Mouse (Mus musculus) neural tube, embryonic 15.5 days (tissue): ENCODE measurements around the gene Znhit2. TPM values are rescaled to one million over a fixed set of nuclear protein-coding genes. Genes with fewer than 3 reads are reported as not detected.
"Not testable (repeated sequence)": the region's sequence is repeated elsewhere in the genome, so short reads cannot be mapped to it uniquely, and the experiment has no call there.

Experiments used
- ATAC-seq: fragments of 200-750 bp; cut with Nextera tagmentation; 2 replicates; pipeline ENCODE4 v1.8.0; 2017; ENCODE audit warnings: mild to moderate bottlenecking, moderate TSS enrichment, moderate library complexity; ENCODE audit not compliant: low FRiP score
- H3K27ac ChIP-seq: fragments of 300-500 bp; sonication (generic); replicated peaks from 2 replicates; pipeline ENCODE4 v1.5.1; 2015; ENCODE audit warnings: mild to moderate bottlenecking, inconsistent platforms
- H3K27me3 ChIP-seq: fragments of 300-500 bp; sonication (generic); replicated peaks from 2 replicates; pipeline ENCODE4 v1.6.1; 2015; ENCODE audit warnings: inconsistent platforms
- H3K36me3 ChIP-seq: fragments of 300-500 bp; sonication (generic); 2 replicates; pipeline ENCODE4 v1.6.1; 2015; ENCODE audit warnings: inconsistent platforms
- H3K4me1 ChIP-seq: fragments of 300-500 bp; sonication (generic); 2 replicates; pipeline ENCODE4 v1.6.1; 2015; ENCODE audit warnings: inconsistent platforms
- H3K4me2 ChIP-seq: fragments of 300-500 bp; sonication (generic); 2 replicates; pipeline ENCODE4 v1.6.1; 2015; ENCODE audit warnings: inconsistent platforms, mild to moderate bottlenecking, moderate library complexity
- H3K4me3 ChIP-seq: fragments of 300-500 bp; sonication (generic); replicated peaks from 2 replicates; pipeline ENCODE4 v1.5.1; 2015; ENCODE audit warnings: mild to moderate bottlenecking, inconsistent platforms
- H3K9ac ChIP-seq: fragments of 300-500 bp; sonication (generic); replicated peaks from 2 replicates; pipeline ENCODE4 v1.6.1; 2015; ENCODE audit warnings: mild to moderate bottlenecking, inconsistent platforms
- H3K9me3 ChIP-seq: fragments of 300-500 bp; sonication (generic); replicated peaks from 2 replicates; pipeline ENCODE4 v1.6.1; 2016; ENCODE audit warnings: inconsistent platforms
- WGBS: fragments of 180-500 bp; shearing (Covaris S2); methylation state at CpG from one replicate; pipeline ENCODE4 v1.1.7; 2015; ENCODE audit warnings: mixed read lengths; 5-methylcytosine and 5-hydroxymethylcytosine counted together
- polyA plus RNA-seq: library from polyadenylated mRNA; unstranded; fragments of >200 nt; fragmentation: Nextera tagmentation; extraction: Ambion mirVana; gene quantifications from 2 replicates; pipeline ENCODE4 v1.2.1, GENCODE M21; 2015

The Znhit2 gene
- polyA plus RNA-seq, 1 experiment from 2014 or later, result 30.4 TPM

DNA sequence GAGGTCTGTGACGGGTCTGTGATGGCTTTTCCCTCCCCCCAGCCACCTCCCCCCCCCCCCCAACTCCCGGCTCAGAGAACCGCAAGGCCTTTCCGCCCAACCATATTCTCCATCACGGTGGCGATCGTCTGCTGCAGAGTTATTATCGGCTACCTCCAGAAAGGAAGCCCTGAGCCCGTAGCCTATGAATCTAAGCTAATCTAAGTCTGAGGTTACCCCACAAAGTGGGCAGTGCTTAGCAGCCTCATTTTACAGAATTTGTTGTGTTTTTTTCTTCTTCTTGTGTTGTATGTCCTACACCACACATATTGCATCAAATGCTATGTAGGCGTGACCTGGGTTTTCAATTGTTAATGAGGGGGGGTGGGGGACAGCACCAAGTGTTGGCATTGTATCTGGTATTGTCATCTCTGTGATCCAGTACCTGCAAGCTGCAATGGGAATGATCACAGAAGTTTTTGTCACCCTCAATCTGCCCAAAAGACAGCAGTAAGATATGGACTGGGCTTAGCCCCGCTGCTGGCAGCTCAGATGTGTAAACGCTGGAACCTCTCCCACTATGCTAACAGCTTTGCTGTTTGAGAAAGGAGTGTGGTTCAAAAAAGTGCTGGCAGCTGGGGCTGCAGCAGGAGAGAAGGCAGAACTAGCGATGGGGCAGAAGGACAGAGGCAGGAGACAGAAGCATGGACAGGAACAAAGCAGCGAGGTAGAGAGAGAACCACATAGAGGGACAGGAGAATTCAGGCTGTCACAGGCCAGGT lies 30.3 kb upstream of the Znhit2 start:
- no peak for ATAC-seq
- H3K9me3 ChIP-seq, result no peaks in the 10 kb centered on the region
- no peak overlapping the region for H3K27ac ChIP-seq
- H3K4me2 ChIP-seq, result no peak overlapping the region
- WGBS, result 79% methylated on average over 14 of the region's 14 CpGs
- no peak overlapping the region for H3K9ac ChIP-seq
- no peaks in the 10 kb centered on the region for H3K4me1 ChIP-seq
- H3K4me3 ChIP-seq, result no peak overlapping the region
- H3K36me3 ChIP-seq, result no peaks in the 10 kb centered on the region
- H3K27me3 ChIP-seq, result no peaks in the 10 kb centered on the region

DNA sequence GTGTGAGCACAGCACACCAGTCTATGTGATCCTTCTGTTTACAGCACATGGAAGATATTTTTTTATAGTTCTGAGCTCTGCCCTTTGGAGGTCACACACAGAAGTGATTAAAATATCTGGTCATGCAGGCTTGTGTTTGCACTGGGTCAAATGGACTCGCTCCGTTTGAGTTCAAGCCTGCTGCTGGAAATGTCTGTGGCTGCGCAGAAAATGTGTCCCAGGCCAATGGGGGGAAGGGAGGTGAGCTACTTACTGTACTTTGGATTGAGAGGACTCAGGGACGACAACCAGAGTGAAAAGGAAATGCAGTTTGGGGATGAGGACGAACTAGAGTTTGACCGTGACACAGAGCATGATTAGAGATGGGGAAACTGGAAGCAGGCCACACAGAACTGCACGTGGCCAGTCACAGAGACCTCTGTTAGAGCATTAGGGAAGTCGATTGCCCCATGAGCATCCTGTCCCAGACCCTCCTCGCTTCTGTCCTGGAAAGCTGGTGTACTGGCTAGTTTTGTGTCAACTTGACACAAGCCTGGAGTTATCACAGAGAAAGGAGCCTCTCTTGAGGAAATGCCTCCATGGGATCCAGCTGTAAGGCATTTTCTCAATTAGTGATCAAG lies 24.9 kb upstream of the Znhit2 start:
- ATAC-seq, result no peak
- Histone ChIP-seq H3K4me2 (no peak overlapping the region), H3K9ac (no peak overlapping the region), H3K27ac (no peak overlapping the region), H3K27me3 (no peaks in the 10 kb centered on the region), H3K36me3 (no peaks in the 10 kb centered on the region), H3K9me3 (no peaks in the 10 kb centered on the region), H3K4me1 (no peaks in the 10 kb centered on the region), H3K4me3 (no peak overlapping the region)
- 78% methylated on average over 9 of the region's 9 CpGs for WGBS

DNA sequence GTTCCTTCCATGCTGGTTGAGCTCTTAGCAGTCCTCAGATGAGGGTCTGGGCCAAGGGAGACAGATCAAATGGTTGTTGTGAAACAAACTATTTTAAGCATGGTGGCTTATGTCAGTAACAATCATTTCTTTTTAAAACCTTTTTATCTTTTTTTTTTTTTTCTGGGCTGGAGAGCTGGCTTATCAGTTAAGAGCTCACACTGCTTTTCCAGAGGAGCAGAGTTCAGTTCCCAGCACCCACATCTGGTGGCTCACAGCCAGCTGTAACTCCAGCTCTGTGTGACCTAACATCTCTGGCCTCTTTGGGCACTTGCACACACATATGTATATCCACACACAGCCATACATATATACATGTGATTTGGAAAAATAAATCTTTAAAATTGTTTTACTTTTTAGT lies 23.3 kb upstream of the Znhit2 start:
- Histone ChIP-seq H3K9ac (no peak overlapping the region), H3K27me3 (no peaks in the 10 kb centered on the region), H3K9me3 (no peaks in the 10 kb centered on the region), H3K4me2 (no peak overlapping the region), H3K36me3 (no peaks in the 10 kb centered on the region), H3K4me3 (no peak overlapping the region), H3K27ac (no peak overlapping the region), H3K4me1 (no peaks in the 10 kb centered on the region; the same call in 1 of the 2 replicates)
- no peak for ATAC-seq

DNA sequence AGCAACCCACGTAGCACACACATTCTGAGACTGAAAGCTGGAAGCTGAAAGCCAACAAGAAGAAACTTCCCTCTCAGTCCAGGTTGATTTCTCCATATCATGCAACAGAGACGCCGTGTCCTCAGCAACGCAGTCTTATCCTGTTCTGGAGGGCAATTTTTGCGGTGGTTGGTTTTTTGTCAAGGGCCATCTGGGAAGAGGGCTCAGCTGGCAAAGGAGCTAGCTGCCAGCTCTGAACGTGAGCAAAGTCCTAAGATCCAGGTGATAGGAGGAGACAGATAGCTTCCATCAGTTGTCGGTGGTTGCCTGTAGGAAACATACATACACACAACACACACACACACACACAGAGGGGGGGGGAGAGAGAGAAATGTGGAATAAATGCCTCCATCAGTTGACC lies 22.7 kb upstream of the Znhit2 start:
- no peak overlapping the region for H3K4me3 ChIP-seq
- 81% methylated on average over 7 of the region's 7 CpGs for WGBS
- no peak overlapping the region for H3K9ac ChIP-seq
- no peak overlapping the region for H3K27ac ChIP-seq
- H3K27me3 ChIP-seq, result no peaks in the 10 kb centered on the region
- no peak for ATAC-seq
- no peaks in the 10 kb centered on the region for H3K36me3 ChIP-seq
- no peaks in the 10 kb centered on the region for H3K9me3 ChIP-seq
- no peak overlapping the region for H3K4me2 ChIP-seq
- no peaks in the 10 kb centered on the region; the same call in 1 of the 2 replicates for H3K4me1 ChIP-seq

DNA sequence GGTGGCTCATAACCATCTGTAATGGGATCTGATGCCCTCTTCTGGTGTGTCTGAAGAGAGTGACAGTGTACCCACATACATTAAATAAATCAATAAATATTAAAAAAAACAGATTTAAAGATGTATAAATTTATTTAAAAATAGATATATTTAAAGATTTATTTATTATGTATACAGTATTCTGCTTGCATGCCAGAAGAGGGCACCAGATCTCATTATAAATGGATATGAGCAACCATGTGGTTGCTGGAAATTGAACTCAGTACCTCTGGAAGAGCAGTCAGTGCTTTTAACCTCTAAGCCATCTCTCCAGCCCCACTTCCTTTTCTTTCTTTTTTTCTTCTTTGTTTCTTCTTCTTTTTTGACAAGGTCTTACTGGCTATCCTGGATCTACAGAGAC lies 21.0 kb upstream of the Znhit2 start:
- Histone ChIP-seq H3K4me1 (peaks cover 3% of the 10 kb centered on the region), H3K9ac (no peak overlapping the region), H3K27me3 (no peaks in the 10 kb centered on the region), H3K4me3 (no peak overlapping the region), H3K9me3 (no peaks in the 10 kb centered on the region), H3K27ac (no peak overlapping the region), H3K4me2 (no peak overlapping the region), H3K36me3 (no peaks in the 10 kb centered on the region)
- no peak for ATAC-seq

DNA sequence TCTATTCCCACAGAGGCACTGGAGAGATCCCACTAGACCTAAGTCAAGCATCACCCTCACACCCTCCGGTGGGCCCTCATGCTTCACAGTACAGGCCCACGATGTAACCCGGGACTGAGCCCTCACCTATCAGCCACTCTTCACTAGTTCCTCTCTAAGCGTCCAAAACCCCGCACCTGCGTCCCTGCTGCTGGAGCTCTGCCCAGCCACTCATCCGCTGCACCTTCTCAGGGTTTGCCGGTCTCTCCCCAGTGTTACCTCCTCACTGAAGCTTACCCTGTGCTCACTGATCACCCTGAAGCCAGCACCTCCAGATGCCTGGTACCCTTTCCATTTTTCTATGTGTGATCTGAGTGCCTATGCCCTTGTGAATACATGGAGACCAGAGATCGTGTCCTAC lies 18.7 kb upstream of the Znhit2 start:
- H3K4me1 ChIP-seq, result peaks cover 12% of the 10 kb centered on the region
- ATAC-seq, result no peak
- H3K9me3 ChIP-seq, result no peaks in the 10 kb centered on the region
- no peaks in the 10 kb centered on the region for H3K27me3 ChIP-seq
- WGBS, result 82% methylated on average over 9 of the region's 9 CpGs
- H3K4me3 ChIP-seq, result no peak overlapping the region
- no peaks in the 10 kb centered on the region for H3K36me3 ChIP-seq
- no peak overlapping the region; the same call in 1 of the 2 replicates for H3K9ac ChIP-seq
- H3K27ac ChIP-seq, result no peak overlapping the region
- no peak overlapping the region for H3K4me2 ChIP-seq

DNA sequence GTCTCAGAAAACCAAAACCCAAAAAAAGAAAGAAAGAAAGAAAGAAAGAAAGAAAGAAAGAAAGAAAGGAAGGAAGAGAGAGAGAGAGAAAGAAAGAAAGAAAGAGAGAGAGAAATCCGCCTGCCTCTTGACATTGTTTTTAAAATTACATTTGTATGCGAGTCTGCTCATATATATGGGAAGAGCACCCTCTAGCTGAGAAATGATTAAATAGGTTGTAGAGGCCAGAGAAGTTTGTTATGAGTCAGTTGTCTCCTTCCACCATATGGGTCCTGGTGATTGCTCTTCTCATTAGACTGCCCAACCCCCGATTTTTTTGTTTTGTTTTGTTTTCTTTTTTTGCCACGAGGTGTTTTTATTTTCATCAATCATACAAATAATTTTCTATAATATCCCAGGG lies 16.9 kb upstream of the Znhit2 start:
- not testable (repeated sequence) for H3K27me3 ChIP-seq, H3K9ac ChIP-seq, H3K27ac ChIP-seq, ATAC-seq, H3K4me2 ChIP-seq, H3K9me3 ChIP-seq, H3K36me3 ChIP-seq, H3K4me3 ChIP-seq
- 71% methylated on average over 4 of the region's 4 CpGs for WGBS
- peaks cover 29% of the 10 kb centered on the region for H3K4me1 ChIP-seq

DNA sequence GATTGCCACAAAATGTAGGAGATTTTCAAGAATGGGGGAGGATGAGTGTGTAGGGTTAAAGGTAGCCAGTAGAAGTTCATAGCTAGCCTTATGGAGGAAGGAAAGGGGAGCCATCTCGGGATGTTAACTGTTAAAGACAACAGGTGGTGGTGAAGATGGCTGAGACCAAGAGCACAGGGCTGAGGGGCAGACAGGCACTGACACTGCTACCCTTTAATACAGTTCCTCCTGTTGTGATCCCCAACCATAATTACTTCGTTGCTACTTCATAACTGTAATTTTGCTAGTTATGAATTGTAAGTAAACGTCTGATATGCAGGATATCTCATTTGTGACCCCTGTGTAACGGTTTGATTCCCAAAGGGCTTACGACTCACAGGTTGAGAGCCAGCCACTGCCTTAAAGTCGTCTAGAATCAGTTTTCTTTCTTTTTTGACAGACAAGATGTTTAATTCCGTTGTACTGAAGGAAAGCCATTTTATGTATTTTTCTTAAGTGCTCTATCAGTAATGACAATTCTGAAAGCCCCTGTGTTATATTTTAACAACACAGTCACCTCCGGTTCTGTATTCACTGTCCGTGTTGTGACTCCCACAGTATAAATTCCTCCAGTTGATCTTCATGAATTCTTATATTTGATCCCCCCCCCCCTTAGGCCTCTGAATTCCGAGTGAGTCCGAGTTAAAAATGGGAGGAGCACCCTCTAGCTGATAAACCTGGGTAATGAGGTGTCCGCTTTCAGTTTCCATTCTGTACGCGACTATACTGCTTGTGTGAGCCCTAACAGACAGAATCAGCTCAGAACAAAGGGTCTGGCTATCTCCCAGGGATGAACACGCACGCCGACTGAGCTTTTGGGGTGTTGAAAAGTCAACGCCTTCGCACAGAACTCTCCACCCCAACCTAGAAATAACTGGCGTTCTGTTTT lies 15.4 kb upstream of the Znhit2 start:
- no peaks in the 10 kb centered on the region for H3K9me3 ChIP-seq
- H3K36me3 ChIP-seq, result peaks cover 24% of the 10 kb centered on the region
- H3K9ac ChIP-seq, result peak overlapping the region; percentile 90
- peak; percentile 50 for ATAC-seq
- H3K4me1 ChIP-seq, result peaks cover 31% of the 10 kb centered on the region
- H3K4me2 ChIP-seq, result peak overlapping the region; percentile 83
- H3K4me3 ChIP-seq, result peak overlapping the region; percentile 91
- peak overlapping the region; percentile 100 for H3K27ac ChIP-seq
- no peaks in the 10 kb centered on the region for H3K27me3 ChIP-seq
- 13% methylated on average over 20 of the region's 20 CpGs for WGBS

DNA sequence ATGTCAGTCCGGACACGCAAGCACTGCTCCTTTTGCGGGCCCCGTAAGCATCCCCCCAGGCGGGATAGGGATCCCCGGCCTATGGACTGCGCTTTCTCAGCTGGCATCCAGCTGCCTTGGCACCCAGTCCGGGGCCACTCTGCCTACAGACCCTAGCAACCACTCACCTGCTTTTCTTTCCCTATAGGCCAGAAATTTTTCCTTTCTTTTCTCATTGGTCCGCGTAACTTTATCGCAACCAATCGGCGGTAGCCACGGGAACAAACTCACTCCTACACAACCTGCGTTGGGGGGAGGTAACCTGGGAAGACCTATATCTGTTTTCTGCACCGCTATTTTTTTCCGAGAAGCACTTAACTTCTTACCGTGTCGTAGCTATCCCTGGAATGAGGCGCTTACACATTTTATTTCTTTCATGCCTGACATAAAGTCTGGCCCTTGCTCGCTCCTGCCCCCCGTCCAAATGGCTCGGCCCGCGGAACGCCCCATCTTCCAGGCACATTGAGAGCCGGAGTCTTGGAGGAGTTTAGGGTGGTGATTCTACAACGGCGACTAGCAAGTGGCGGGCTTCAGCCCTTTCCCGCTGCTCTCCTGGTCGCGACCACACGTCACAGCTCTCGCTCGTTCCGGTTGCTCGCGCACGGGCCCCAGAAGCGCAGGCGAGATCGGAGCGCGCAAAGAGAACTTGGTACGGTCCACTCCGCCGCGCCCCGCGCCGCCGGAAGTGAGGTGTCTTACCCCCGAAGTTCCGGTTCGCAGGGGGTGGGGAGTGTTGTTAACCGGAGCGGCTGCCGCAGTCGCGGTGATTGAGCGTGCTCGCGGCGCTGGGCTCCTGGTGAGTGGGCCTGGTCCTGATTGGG lies 14.5 kb upstream of the Znhit2 start, which contains the start of gene Syvn1:
Syvn1 (plus strand) TSS at position 283 of the 860 bp plus-strand sequence.
- under 1% methylated on average over 61 of the region's 65 CpGs for WGBS
- ATAC-seq, result peak; percentile 92
- Histone ChIP-seq H3K27me3 (no peaks in the 10 kb centered on the region), H3K4me2 (peak within 1 kb of the TSS; percentile 83), H3K4me1 (peaks cover 33% of the 10 kb centered on the region), H3K9me3 (no peaks in the 10 kb centered on the region), H3K36me3 (peaks cover 33% of the 10 kb centered on the region), H3K27ac (peak within 1 kb of the TSS; percentile 100), H3K4me3 (peak within 1 kb of the TSS; percentile 91), H3K9ac (peak within 1 kb of the TSS; percentile 90)

DNA sequence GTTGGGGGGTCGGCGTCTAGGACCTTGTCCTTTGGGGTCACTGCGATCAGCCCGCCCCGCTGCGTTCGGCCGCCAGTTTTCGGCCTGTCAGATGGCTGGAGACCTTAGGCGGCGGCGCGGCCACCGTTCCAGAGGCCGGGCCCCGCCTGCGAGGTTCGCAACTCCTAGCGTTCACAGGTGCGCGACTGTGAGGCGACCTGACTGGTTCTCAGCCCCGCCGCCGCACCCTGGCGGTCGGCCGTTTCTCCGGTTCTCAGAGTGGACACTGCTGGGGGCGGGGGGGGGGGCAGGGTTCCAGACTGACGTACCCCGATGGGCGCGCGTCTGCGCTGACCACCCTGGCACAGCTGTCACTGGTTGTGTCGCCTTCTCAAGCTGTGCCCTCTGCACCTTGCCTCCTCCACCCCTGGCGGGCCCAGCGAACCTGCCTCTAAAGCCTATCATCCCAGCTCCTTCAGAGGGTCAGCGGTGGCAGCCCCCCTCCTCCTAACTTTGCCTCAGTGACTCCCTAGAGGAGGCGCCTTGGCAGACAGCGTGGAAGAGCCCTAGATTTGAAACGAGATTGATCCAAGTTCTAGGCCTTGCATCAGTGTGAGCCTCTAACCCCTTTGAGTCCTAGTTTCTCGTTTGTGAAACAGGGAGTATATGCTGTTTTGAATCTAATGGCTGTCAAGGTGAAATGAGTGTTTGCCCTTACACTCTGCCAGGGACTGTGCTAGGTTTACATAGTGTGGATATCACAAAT lies 13.7 kb upstream of the Znhit2 start:
- peaks cover 33% of the 10 kb centered on the region for H3K4me1 ChIP-seq
- peak overlapping the region; percentile 100 for H3K27ac ChIP-seq
- peak overlapping the region; percentile 91 for H3K4me3 ChIP-seq
- 2% methylated on average over 43 of the region's 44 CpGs for WGBS
- peaks cover 41% of the 10 kb centered on the region for H3K36me3 ChIP-seq
- H3K9me3 ChIP-seq, result no peaks in the 10 kb centered on the region
- no peaks in the 10 kb centered on the region for H3K27me3 ChIP-seq
- peak overlapping the region; percentile 90 for H3K9ac ChIP-seq
- peak; percentile 3; the same call in 1 of the 2 replicates for ATAC-seq
- H3K4me2 ChIP-seq, result peak overlapping the region; percentile 83
